Mouse (Mus musculus) heart, adult 18-20 months (tissue): ENCODE data around the gene Nmb. TPM values are rescaled to one million over a fixed set of nuclear protein-coding genes. Genes with fewer than 3 reads are reported as not detected.
A peak's percentile ranks its signal among the peaks of the same experiment; 100 is the strongest.

ENCODE experiments used
- DNase-seq, 2 experiments: peaks; one replicate each; pipeline ENCODE4 v3.0.0; 2021 to 2022; ENCODE audit warnings: mixed read lengths in 1 of 2
- total RNA-seq, 2 experiments: library from RNA; stranded (reverse); gene quantifications; 2 replicates each; pipeline ENCODE4 v1.2.3; 2021

Gene Nmb
- total RNA-seq, 2 experiments from 2014 or later, result 9.2 to 10.8 TPM

DNA sequence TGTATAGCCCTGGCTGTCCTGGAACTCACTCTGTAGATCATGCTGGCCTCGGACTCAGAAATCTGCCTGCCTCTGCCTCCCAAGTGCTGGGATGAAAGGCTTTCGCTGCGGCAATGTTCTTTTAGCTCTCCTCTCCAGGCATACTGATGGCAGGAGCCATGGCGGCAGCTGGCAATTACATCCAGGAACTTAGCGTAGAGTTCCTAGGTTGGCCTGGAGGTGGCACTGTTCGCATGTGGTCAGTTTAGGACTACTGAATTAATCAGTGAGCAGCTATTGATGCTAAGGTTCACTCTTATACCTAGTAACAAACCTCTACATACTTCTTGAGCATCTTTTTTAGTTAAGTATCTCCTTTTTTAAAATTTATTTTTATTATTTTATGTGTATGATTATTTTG is 47.7 kb downstream of the Nmb start:
- peak; percentile 79 to 90 for DNase-seq

DNA sequence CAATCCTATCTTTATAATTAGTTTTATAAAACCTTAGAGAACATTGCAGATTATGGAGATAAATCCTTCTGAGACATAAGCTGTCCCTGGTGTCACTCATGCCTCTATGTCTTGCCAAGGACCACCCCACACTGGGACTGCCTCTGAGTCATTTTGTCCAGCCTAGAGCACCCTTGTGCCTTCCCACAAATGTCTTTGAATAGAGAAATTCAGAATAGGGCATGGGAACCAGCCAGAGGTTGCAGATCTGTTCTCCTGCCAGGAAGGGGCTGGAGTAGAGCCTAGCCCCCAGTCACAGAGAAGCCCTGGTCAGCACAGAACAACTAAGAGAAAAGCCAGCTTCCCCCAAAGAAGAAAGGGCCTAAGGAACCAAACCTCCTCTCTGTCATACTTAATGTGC is 49.6 kb downstream of the Nmb start:
- no peak for DNase-seq

DNA sequence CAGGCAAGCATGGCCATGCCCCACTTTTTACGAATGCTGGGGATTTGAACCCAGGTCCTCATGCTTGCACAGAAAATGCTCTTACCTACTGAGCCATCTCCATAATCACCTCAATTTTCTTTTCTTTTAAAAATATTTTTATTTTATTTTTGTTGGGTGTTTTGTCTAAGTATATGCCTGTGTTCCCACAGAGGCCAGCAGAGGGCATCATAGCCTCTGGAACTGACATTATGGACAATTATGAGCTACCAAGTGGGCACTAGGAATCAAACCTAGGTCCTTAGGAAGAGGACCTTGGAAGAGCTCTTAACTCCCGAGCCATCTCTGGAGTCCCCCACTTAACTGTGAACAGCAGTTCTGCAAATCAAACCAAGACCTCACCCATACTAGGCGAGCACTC is 51.7 kb downstream of the Nmb start:
- no peak for DNase-seq

Other genes with a start within 250 kb of the Nmb start
- gene Crtc3, start 216.2 kb downstream of the Nmb start, total RNA-seq, result 10 to 100 TPM; 10.3 to 11.8 TPM
- gene Iqgap1, start 79.1 kb downstream of the Nmb start, total RNA-seq, result 10 to 100 TPM; 32.7 to 35.3 TPM
- gene Zscan2, start 44.2 kb downstream of the Nmb start, total RNA-seq, result 1 to 10 TPM; 3.7 to 6.4 TPM
- 1 to 10 TPM; 7.5 to 8.6 TPM for gene Wdr73, start 3.8 kb downstream of the Nmb start, total RNA-seq
- 10 to 100 TPM; 49.2 to 51.6 TPM for gene Sec11a, start 42.7 kb upstream of the Nmb start, total RNA-seq
- 10 to 100 TPM; 14.3 to 18.4 TPM for gene Zfp592, start 88.6 kb upstream of the Nmb start, total RNA-seq
- gene Alpk3, start 152.5 kb upstream of the Nmb start, total RNA-seq, result 100 to 1,000 TPM; 112 to 119 TPM
- under 1 TPM; 0.12 to 0.21 TPM for gene Slc28a1, start 209.7 kb upstream of the Nmb start, total RNA-seq